Mouse (Mus musculus): ENCODE results near the gene Ntn5.

- no peak for TF ChIP-seq CTCF (IDR thresholded peaks at IDR 0.05; ENCODE audit: insufficient read depth, low read length)
- no peak for TF ChIP-seq POLR2A (IDR thresholded peaks at IDR 0.05; ENCODE audit: borderline replicate concordance, extremely low read depth, low read depth, low read length)
Observed at GRCm38 (mm10) chr7:45721642-45722347, 38.0 kb downstream of the Ntn5 start.
